Mouse (Mus musculus) liver, adult (tissue): ENCODE measurements around the gene Mogat1.

Experiments used
- GATA4 ChIP-seq: IDR thresholded peaks from 2 replicates; pipeline ENCODE4 v1.6.1; 2014; ENCODE audit warnings: mild to moderate bottlenecking, low read length; ENCODE audit not compliant: insufficient replicate concordance

Mogat1 gene

DNA sequence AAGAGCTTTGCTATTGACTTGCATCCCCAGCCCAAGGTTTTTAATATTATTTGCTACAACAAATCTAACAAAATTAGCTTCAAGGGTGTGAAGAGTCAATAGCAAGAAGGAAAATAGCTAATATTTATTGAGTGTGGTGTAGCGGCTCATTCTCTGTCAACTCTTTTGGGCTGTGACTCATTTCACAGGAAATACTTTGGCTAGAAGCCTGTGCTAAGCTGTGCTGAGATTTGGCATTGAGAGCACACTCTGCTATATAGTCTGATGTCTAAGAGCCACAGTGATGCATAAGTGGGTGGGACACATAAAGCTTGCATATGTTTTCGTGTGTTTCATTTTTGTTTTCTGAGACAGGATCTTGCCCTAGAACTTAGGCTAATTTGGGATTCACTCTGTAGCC is 74.3 kb downstream of the Mogat1 start:
- no peak for TF ChIP-seq GATA4

DNA sequence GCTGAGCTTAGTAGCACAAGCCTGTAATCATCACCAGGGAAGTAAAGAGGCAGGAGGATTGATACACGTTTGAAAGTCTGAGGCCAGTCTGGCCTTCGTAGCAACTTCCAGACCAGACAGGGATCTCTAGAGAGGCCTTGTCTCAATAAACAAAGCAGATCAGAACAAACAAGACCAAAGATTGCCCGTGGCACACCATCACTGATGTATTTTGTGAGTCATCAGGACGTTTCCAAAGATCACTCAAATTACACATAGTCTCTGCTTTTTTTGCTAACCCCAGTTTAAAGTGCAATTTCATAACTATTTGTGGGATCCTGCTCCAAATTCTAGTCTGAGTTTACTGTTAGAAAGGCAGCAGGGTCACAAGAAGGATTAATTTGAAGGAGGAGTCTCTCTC is 76.2 kb downstream of the Mogat1 start:
- TF ChIP-seq GATA4: no peak
